ENCODE assay signal across 8 mouse cellular contexts in the genomic region with DNA sequence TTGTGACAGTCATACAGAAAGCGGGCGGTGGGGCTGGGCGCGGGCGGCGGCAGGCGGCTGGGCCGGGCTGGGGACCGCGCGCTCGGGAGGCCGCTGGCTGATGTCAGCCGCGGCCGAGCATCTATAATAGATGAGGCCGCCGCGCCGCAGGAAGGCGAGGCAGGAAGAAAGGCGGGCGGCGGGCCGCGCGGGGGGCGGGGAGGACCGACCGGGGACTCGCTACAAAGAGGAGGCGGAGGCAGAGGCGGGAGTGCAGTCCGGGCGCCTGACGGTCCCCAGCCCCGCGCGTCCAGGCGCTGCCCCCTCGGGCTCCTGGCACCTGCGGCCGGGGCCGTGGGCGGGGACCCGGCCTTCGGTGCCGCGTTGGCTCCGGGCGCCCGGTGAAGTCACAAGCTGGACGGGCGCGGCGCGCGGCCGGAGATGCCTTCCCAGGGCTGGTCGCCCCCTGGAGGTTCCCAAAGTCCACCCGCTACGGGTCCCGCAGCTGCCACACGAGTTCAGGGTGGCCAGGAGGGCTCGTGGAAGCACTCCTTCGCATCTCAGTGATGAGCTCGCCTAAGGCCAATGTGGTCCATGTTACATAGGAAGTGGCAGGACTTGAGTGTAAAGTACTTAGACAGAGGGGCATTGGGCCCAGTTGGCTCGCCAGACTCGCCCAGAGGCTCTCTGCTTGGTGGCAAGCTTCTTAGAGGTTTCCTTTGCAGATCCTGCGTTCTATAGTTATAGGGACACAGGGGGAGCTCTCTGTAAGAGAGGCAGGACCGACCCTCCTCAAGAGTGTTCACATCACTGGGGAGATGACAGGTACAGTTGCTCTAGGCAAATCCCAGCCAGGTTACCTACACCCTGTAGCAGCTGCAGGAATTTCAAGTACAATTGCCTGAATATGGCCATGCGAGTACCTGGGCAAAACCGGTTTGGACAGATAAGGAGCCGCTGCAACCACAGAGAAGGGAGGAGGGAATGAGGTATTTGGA. TPM values are rescaled to one million over a fixed set of nuclear protein-coding genes. Genes with fewer than 3 reads are reported as not detected.
DNase-seq lines count a peak whose midpoint lies in the region; ATAC-seq lines count a peak whose summit lies in the region.

TSS of gene Coro2b (minus strand) at position 390 of the 977 bp plus-strand sequence.

- peak within 1 kb of the TSS; percentile 68 for H3K4me3 ChIP-seq in embryonic facial prominence, embryonic 13.5 days
- peak within 1 kb of the TSS; percentile 52 for H3K4me3 ChIP-seq in heart, embryonic 11.5 days (ENCODE audit: low read depth, low read length)

- peak within 1 kb of the TSS; percentile 95 for H3K4me2 ChIP-seq in embryonic facial prominence, embryonic 13.5 days
- H3K4me2 ChIP-seq in heart, embryonic 11.5 days, result peak within 1 kb of the TSS; percentile 89

- peaks cover 40% of the 10 kb centered on the region for H3K4me1 ChIP-seq in embryonic facial prominence, embryonic 13.5 days
- H3K4me1 ChIP-seq in heart, embryonic 11.5 days (ENCODE audit: control insufficient read depth, insufficient read depth, low read length), result peaks cover 10% of the 10 kb centered on the region

- H3K27me3 ChIP-seq in embryonic facial prominence, embryonic 13.5 days, result peaks cover 20% of the 10 kb centered on the region
- H3K27me3 ChIP-seq in heart, embryonic 11.5 days (ENCODE audit: control insufficient read depth, insufficient read depth, low read length), result peaks cover 21% of the 10 kb centered on the region

- no peaks in the 10 kb centered on the region for H3K36me3 ChIP-seq in embryonic facial prominence, embryonic 13.5 days
- no peaks in the 10 kb centered on the region for H3K36me3 ChIP-seq in heart, embryonic 11.5 days (ENCODE audit: control insufficient read depth, insufficient read depth, low read length)

- H3K9me3 ChIP-seq in embryonic facial prominence, embryonic 13.5 days, result no peaks in the 10 kb centered on the region
- H3K9me3 ChIP-seq in heart, embryonic 11.5 days (replicated peaks; ENCODE audit: control insufficient read depth, low read length), result no peaks in the 10 kb centered on the region

- ATAC-seq in embryonic facial prominence, embryonic 13.5 days (ENCODE audit: insufficient number of reproducible peaks, insufficient read depth, low FRiP score, low TSS enrichment, low read depth), result peak; percentile 48; the same call in 1 of the 2 replicates
- peak; percentile 40 for ATAC-seq in heart, embryonic 11.5 days (replicated peaks; ENCODE audit: insufficient number of reproducible peaks, low FRiP score, low TSS enrichment)

- WGBS in embryonic facial prominence, embryonic 13.5 days, result 1% methylated on average over 72 of the region's 74 CpGs
- 2% methylated on average over 46 of the region's 74 CpGs for WGBS in heart, embryonic 11.5 days (ENCODE audit: insufficient replicate concordance)

- H3K9ac ChIP-seq in embryonic facial prominence, embryonic 13.5 days, result peak within 1 kb of the TSS; percentile 85
- peak within 1 kb of the TSS; percentile 75 for H3K9ac ChIP-seq in heart, embryonic 11.5 days (ENCODE audit: low read depth, low read length)

- peak within 1 kb of the TSS; percentile 76 for H3K27ac ChIP-seq in embryonic facial prominence, embryonic 13.5 days
- H3K27ac ChIP-seq in heart, embryonic 11.5 days (ENCODE audit: low read depth, low read length), result no peak within 1 kb of the TSS

- peak; percentile 36 to 44 for DNase-seq in B cell, adult 2 months
- DNase-seq in adrenal gland, postnatal 10 days, result peak; percentile 81
- peak; percentile 64 for DNase-seq in kidney, adult 9 months
- DNase-seq in liver, result peak; percentile 60
- DNase-seq in naive thymus-derived CD4-positive, alpha-beta T cell, adult 2 months (ENCODE audit: low read depth), result peak; percentile 54
- peak; percentile 66 to 68 for DNase-seq in thymus, adult 18-20 months

RNA-seq across cellular contexts. Expression of gene Coro2b, which starts in this region (rescaled TPM):
- 10 to 100 TPM; 18.1 to 22.3 TPM for total RNA-seq in adrenal gland, postnatal 10 days (2021)
- polyA plus RNA-seq in embryonic facial prominence, embryonic 13.5 days (2015; fragmentation: Nextera tagmentation; extraction: Ambion mirVana), result 7.8 and 8.8 TPM in 2 replicates
- 3.7 TPM in 2 replicates for polyA plus RNA-seq in heart, embryonic 11.5 days (2014; fragmentation: Nextera tagmentation; extraction: Ambion mirVana)
